Mouse (Mus musculus): ENCODE results near the gene Rgs14.

DNA sequence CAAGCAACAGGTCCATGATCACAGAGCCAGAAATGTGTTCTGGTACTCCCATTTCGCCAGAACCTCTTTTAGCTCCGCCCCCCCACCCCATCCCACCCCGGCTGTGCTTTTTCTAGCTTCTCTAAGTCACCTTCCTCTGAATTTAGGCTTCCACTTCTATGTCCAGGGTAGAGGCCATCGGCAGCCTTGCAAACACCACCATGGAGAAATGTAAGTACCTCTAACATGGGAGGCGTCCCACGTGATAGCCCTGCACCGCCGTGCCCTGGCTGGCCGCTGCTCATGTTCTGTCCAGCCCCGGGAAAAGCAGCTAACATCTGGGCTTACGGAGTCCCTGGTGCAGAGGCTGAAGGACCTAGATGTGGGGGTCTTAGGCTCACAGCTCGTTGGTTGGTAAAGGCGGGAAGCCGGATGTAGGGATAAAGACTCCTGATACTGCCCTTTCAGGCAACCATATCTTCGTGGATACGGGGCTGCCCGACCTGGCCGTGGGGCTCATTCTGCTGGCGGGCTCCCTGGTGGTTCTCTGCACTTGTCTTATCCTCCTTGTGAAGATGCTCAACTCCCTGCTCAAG, 39.1 kb downstream of the Rgs14 start:
- no peak for TF ChIP-seq CTCF (IDR thresholded peaks at IDR 0.05; ENCODE audit: low read depth)
- no peak for TF ChIP-seq EP300 (optimal IDR thresholded peaks at IDR 0.05)

Data from stomach, postnatal 0 days (tissue).